11 mouse cellular contexts compared by ENCODE assay signal in genomic region chr5:36385062-36385461, GRCm38 (mm10). TPM values are rescaled to one million over a fixed set of nuclear protein-coding genes. Genes with fewer than 3 reads are reported as not detected.
A peak's percentile ranks its signal among the peaks of the same experiment; 100 is the strongest.
DNase-seq lines count a peak whose midpoint lies in the region; ATAC-seq lines count a peak whose summit lies in the region.
"Had no signal": no experiment of that assay in that cellular context is flagged by ENCODE, and none has a peak within 500 bp of the region (broad histone marks: within the 10 kb centered on the region; RNA-seq: fewer than 3 reads in every experiment).

No protein-coding gene starts in this region.

- H3K4me2 ChIP-seq in hindbrain, embryonic 13.5 days = no peak overlapping the region
- H3K4me2 ChIP-seq in embryonic facial prominence, embryonic 14.5 days (ENCODE audit: low read depth, low read length) = no peak overlapping the region
- H3K4me2 ChIP-seq in intestine, embryonic 16.5 days (ENCODE audit: low read depth, low read length) = no peak overlapping the region
- H3K4me2 ChIP-seq: forebrain, embryonic 12.5 days; hindbrain, embryonic 12.5 days; midbrain, embryonic 13.5 days had no signal

- ATAC-seq in hindbrain, embryonic 13.5 days (ENCODE audit: low FRiP score) = no peak
- ATAC-seq in embryonic facial prominence, embryonic 14.5 days (ENCODE audit: low read depth) = peak; percentile 80
- peak; percentile 80 for ATAC-seq in intestine, embryonic 16.5 days
- no peak for ATAC-seq in activated CD4-positive, CD25-positive, alpha-beta regulatory T cell, adult 4 months
- ATAC-seq: midbrain, embryonic 13.5 days had no signal

- H3K4me1 ChIP-seq in hindbrain, embryonic 10.5 days (replicated peaks) = peaks cover 37% of the 10 kb centered on the region
- H3K4me1 ChIP-seq in hindbrain, embryonic 13.5 days (replicated peaks) = peaks cover 19% of the 10 kb centered on the region
- peaks cover 18% of the 10 kb centered on the region for H3K4me1 ChIP-seq in embryonic facial prominence, embryonic 14.5 days (ENCODE audit: control insufficient read depth, insufficient read depth, low read length)
- H3K4me1 ChIP-seq in intestine, embryonic 16.5 days (ENCODE audit: control insufficient read depth, insufficient read depth, low read length) = peaks cover 28% of the 10 kb centered on the region

- H3K9ac ChIP-seq in hindbrain, embryonic 13.5 days = no peak overlapping the region
- H3K9ac ChIP-seq in embryonic facial prominence, embryonic 14.5 days (ENCODE audit: low read depth, low read length) = no peak overlapping the region
- H3K9ac ChIP-seq in intestine, embryonic 16.5 days (ENCODE audit: low read depth, low read length) = no peak overlapping the region
- H3K9ac ChIP-seq: forebrain, embryonic 12.5 days; hindbrain, embryonic 12.5 days; midbrain, embryonic 13.5 days had no signal

- peak; percentile 50 for DNase-seq in hindbrain, embryonic 10.5 days (ENCODE audit: low spot score)
- DNase-seq in embryonic facial prominence, embryonic 14.5 days (ENCODE audit: low spot score) = peak; percentile 87
- peak; percentile 70 for DNase-seq in lung, postnatal 36 days
- DNase-seq in T-cell, adult 2 months (ENCODE audit: low spot score) = no peak
- no peak for DNase-seq in thymus, postnatal 4 days

- H3K4me3 ChIP-seq in hindbrain, embryonic 10.5 days = no peak overlapping the region
- H3K4me3 ChIP-seq in hindbrain, embryonic 13.5 days = no peak overlapping the region
- H3K4me3 ChIP-seq in embryonic facial prominence, embryonic 14.5 days (ENCODE audit: low read depth, low read length) = no peak overlapping the region
- H3K4me3 ChIP-seq in intestine, embryonic 16.5 days (ENCODE audit: low read length) = no peak overlapping the region
- H3K4me3 ChIP-seq: forebrain, embryonic 12.5 days; hindbrain, embryonic 12.5 days; midbrain, embryonic 13.5 days had no signal

- H3K27ac ChIP-seq in hindbrain, embryonic 10.5 days = peak overlapping the region; percentile 36; the same call in 1 of the 2 replicates
- no peak overlapping the region for H3K27ac ChIP-seq in hindbrain, embryonic 13.5 days
- H3K27ac ChIP-seq in embryonic facial prominence, embryonic 14.5 days (replicated peaks; ENCODE audit: low read depth, low read length) = no peak overlapping the region
- H3K27ac ChIP-seq in intestine, embryonic 16.5 days (ENCODE audit: low read length) = peak overlapping the region; percentile 59; the same call in 1 of the 2 replicates
- H3K27ac ChIP-seq: forebrain, embryonic 12.5 days; hindbrain, embryonic 12.5 days; midbrain, embryonic 13.5 days had no signal

- 37% methylated on average over 5 of the region's 5 CpGs for WGBS in hindbrain, embryonic 10.5 days
- WGBS in hindbrain, embryonic 13.5 days = 48% methylated on average over 5 of the region's 5 CpGs
- WGBS in embryonic facial prominence, embryonic 14.5 days = 9% methylated on average over 5 of the region's 5 CpGs
- WGBS in intestine, embryonic 16.5 days = 23% methylated on average over 5 of the region's 5 CpGs

- H3K27me3 ChIP-seq in hindbrain, embryonic 10.5 days (ENCODE audit: insufficient read depth, poor library complexity, severe bottlenecking) = peaks cover 9% of the 10 kb centered on the region; the same call in 1 of the 2 replicates
- H3K27me3 ChIP-seq in hindbrain, embryonic 13.5 days = no peaks in the 10 kb centered on the region
- no peaks in the 10 kb centered on the region for H3K27me3 ChIP-seq in embryonic facial prominence, embryonic 14.5 days (replicated peaks; ENCODE audit: control insufficient read depth, insufficient read depth, low read length)
- H3K27me3 ChIP-seq in intestine, embryonic 16.5 days (replicated peaks; ENCODE audit: control insufficient read depth, insufficient read depth, low read length) = no peaks in the 10 kb centered on the region
- H3K27me3 ChIP-seq: forebrain, embryonic 12.5 days; hindbrain, embryonic 12.5 days had no signal

- no peaks in the 10 kb centered on the region for H3K9me3 ChIP-seq in hindbrain, embryonic 10.5 days
- no peaks in the 10 kb centered on the region for H3K9me3 ChIP-seq in hindbrain, embryonic 13.5 days
- H3K9me3 ChIP-seq in embryonic facial prominence, embryonic 14.5 days (ENCODE audit: control insufficient read depth, low read length) = no peaks in the 10 kb centered on the region
- no peaks in the 10 kb centered on the region for H3K9me3 ChIP-seq in intestine, embryonic 16.5 days (ENCODE audit: control insufficient read depth, low read length)
- H3K9me3 ChIP-seq: forebrain, embryonic 12.5 days; hindbrain, embryonic 12.5 days; midbrain, embryonic 13.5 days had no signal

- H3K36me3 ChIP-seq in hindbrain, embryonic 10.5 days = no peaks in the 10 kb centered on the region
- H3K36me3 ChIP-seq in hindbrain, embryonic 13.5 days = no peaks in the 10 kb centered on the region
- H3K36me3 ChIP-seq in embryonic facial prominence, embryonic 14.5 days (ENCODE audit: control insufficient read depth, insufficient read depth, low read length) = no peaks in the 10 kb centered on the region
- no peaks in the 10 kb centered on the region for H3K36me3 ChIP-seq in intestine, embryonic 16.5 days (ENCODE audit: control insufficient read depth, insufficient read depth, low read length)
- H3K36me3 ChIP-seq: forebrain, embryonic 12.5 days; hindbrain, embryonic 12.5 days; midbrain, embryonic 13.5 days had no signal

RNA-seq across cellular contexts. Expression of gene Sorcs2, which starts 12.9 kb away (rescaled TPM):
- 7.5 and 10.5 TPM in 2 replicates for polyA plus RNA-seq in hindbrain, embryonic 10.5 days (2016; fragmentation: Nextera tagmentation; extraction: Ambion mirVana)
- polyA plus RNA-seq in hindbrain, embryonic 13.5 days (2015; fragmentation: Nextera tagmentation; extraction: Ambion mirVana) = 11.7 and 12.6 TPM in 2 replicates
- 21.6 and 22.5 TPM in 2 replicates for polyA plus RNA-seq in embryonic facial prominence, embryonic 14.5 days (2014; fragmentation: Nextera tagmentation; extraction: Ambion mirVana)
- 8.3 and 8.8 TPM in 2 replicates for polyA plus RNA-seq in intestine, embryonic 16.5 days (2015; fragmentation: Nextera tagmentation; extraction: Ambion mirVana)
- 1 to 10 TPM; 3.2 to 3.5 TPM for polyA plus RNA-seq in activated CD4-positive, CD25-positive, alpha-beta regulatory T cell, adult 4 months (2017; shearing (Covaris generic))

Comparison
In these comparisons a context has a peak if more than half of its experiments do, and no peak if none do; other contexts are left out.
1. H3K27ac ChIP-seq: peak in hindbrain, embryonic 10.5 days (single experiment) and intestine, embryonic 16.5 days (single experiment); none in hindbrain, embryonic 13.5 days (single experiment) and embryonic facial prominence, embryonic 14.5 days (single experiment).
2. DNase-seq: peak in hindbrain, embryonic 10.5 days (single experiment), embryonic facial prominence, embryonic 14.5 days (single experiment) and lung, postnatal 36 days (single experiment); none in T-cell, adult 2 months (single experiment) and thymus, postnatal 4 days (single experiment).
3. ATAC-seq: peak in embryonic facial prominence, embryonic 14.5 days (single experiment) and intestine, embryonic 16.5 days (single experiment); none in hindbrain, embryonic 13.5 days (single experiment) and activated CD4-positive, CD25-positive, alpha-beta regulatory T cell, adult 4 months (single experiment).